Mouse (Mus musculus): ENCODE data around the gene Cltc.

DNA sequence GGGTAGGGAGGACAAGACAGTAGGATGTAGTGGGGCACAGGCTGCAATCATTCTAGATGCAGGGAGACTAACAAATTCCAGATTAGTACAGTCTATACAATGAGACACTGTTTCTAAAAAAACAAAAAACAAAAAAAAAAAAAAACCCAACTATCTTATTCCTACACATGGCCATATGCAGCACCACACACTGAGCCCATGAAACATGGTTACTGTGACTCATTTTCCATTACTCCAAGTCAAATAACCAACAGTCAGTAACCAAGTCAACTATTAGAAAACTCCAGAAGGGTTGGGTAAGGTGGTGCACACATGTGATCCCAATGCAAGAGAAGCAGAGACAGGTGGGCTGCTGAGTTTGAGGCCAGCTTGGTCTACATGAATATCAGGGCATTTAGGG lies 5.0 kb downstream of the Cltc start:
- TF ChIP-seq CTCF (IDR thresholded peaks at IDR 0.05): no peak
- no peak for TF ChIP-seq POLR2A (IDR thresholded peaks at IDR 0.05; ENCODE audit: insufficient read depth, low read depth, low read length)

Measured in heart, adult 2 months (tissue).